Mouse (Mus musculus): ENCODE measurements around the gene Ankrd65.

The Ankrd65 gene

GRCm38 (mm10) chr4:155847591-155848352 lies 57.5 kb downstream of the Ankrd65 start:
- DNase-seq (ENCODE audit: low spot score) = no peak

- no peak for DNase-seq (ENCODE audit: low spot score)
Measured at GRCm38 (mm10) chr4:155848434-155849095, 58.3 kb downstream of the Ankrd65 start.
